Mouse (Mus musculus) stomach, embryonic 14.5 days (tissue): ENCODE data around the gene Asna1. TPM values are rescaled to one million over a fixed set of nuclear protein-coding genes. Genes with fewer than 3 reads are reported as not detected.

Source experiments
- ATAC-seq: fragments of 200-750 bp; cut with Nextera tagmentation; 2 replicates; pipeline ENCODE4 v1.8.0; 2017; ENCODE audit warnings: low read depth, moderate TSS enrichment; ENCODE audit not compliant: insufficient number of reproducible peaks, insufficient read depth, low FRiP score
- H3K27ac ChIP-seq: fragments of 300-500 bp; sonication (generic); 2 replicates; pipeline ENCODE4 v1.5.1; 2014; ENCODE audit warnings: mild to moderate bottlenecking, low read length, moderate library complexity, mixed read lengths
- H3K27me3 ChIP-seq: fragments of 300-500 bp; sonication (generic); 2 replicates; pipeline ENCODE4 v1.6.1; 2014; ENCODE audit warnings: low read length, control low read depth, mixed read lengths; ENCODE audit not compliant: control insufficient read depth, insufficient read depth
- H3K36me3 ChIP-seq: fragments of 300-500 bp; sonication (generic); 2 replicates; pipeline ENCODE4 v1.6.1; 2014; ENCODE audit warnings: mild to moderate bottlenecking, control low read depth, low read length, moderate library complexity, mixed read lengths; ENCODE audit not compliant: control insufficient read depth, insufficient read depth
- H3K4me1 ChIP-seq: fragments of 300-500 bp; sonication (generic); 2 replicates; pipeline ENCODE4 v1.6.1; 2014; ENCODE audit warnings: low read length, control low read depth, mixed read lengths; ENCODE audit not compliant: control insufficient read depth, insufficient read depth
- H3K4me2 ChIP-seq: fragments of 300-500 bp; sonication (generic); replicated peaks from 2 replicates; pipeline ENCODE4 v1.6.1; 2014; ENCODE audit warnings: low read depth, low read length, control low read depth
- H3K4me3 ChIP-seq: fragments of 300-500 bp; sonication (generic); 2 replicates; pipeline ENCODE4 v1.5.1; 2014; ENCODE audit warnings: low read depth, low read length, control low read depth
- H3K9ac ChIP-seq: fragments of 300-500 bp; sonication (generic); replicated peaks from 2 replicates; pipeline ENCODE4 v1.6.1; 2014; ENCODE audit warnings: low read depth, mild to moderate bottlenecking, control low read depth, low read length, moderate library complexity, mixed read lengths
- H3K9me3 ChIP-seq: fragments of 300-500 bp; sonication (generic); 2 replicates; pipeline ENCODE4 v1.6.1; 2016; ENCODE audit warnings: low read depth, low read length, control low read depth; ENCODE audit not compliant: control insufficient read depth
- WGBS: fragments of 180-500 bp; shearing (Covaris S2); extraction: QIAGEN DNeasy Blood & Tissue Kit; methylation state at CpG from one replicate; pipeline ENCODE4 v1.1.7; 2014; 5-methylcytosine and 5-hydroxymethylcytosine counted together
- polyA plus RNA-seq: library from polyadenylated mRNA; unstranded; fragments of >200 nt; fragmentation: Nextera tagmentation; extraction: Ambion mirVana; gene quantifications from 2 replicates; pipeline ENCODE4 v1.2.1, GENCODE M21; 2014

Asna1 gene
- polyA plus RNA-seq, 1 experiment from 2014 or later = 103 TPM

DNA sequence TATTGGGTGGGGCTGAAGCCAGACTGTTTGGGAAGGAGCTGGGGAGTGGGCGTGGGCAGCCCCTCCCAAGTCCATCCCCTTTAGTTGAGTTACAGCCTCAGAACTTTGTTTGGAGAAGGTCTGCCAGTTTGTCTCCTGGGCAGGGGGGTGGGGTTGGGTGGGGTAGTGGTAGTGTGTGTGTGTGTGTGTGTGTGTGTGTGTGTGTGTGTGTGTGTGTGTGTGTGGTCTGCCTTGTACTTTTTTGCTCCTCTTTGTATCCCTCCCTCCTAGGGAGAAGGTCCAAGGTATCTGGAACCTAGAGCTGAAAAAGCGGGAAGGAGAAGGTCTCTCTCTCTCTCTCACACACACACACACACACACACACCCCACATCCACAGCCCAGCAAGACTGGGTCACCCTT, 10.7 kb downstream of the Asna1 start, which contains the start of gene Best2:
Best2 (minus strand) TSS at position 101 of the 400 bp plus-strand sequence.
- Histone ChIP-seq H3K4me1 (peaks cover 4% of the 10 kb centered on the region; the same call in 1 of the 2 replicates), H3K4me2 (peak within 1 kb of the TSS; percentile 47), H3K27ac (no peak within 1 kb of the TSS), H3K9ac (no peak within 1 kb of the TSS; the same call in 1 of the 2 replicates), H3K9me3 (no peaks in the 10 kb centered on the region), H3K4me3 (peak within 1 kb of the TSS; percentile 12; the same call in 1 of the 2 replicates), H3K36me3 (peaks cover 14% of the 10 kb centered on the region), H3K27me3 (peaks cover 15% of the 10 kb centered on the region)
- ATAC-seq = no peak
- WGBS = 46% methylated on average over 2 of the region's 2 CpGs

DNA sequence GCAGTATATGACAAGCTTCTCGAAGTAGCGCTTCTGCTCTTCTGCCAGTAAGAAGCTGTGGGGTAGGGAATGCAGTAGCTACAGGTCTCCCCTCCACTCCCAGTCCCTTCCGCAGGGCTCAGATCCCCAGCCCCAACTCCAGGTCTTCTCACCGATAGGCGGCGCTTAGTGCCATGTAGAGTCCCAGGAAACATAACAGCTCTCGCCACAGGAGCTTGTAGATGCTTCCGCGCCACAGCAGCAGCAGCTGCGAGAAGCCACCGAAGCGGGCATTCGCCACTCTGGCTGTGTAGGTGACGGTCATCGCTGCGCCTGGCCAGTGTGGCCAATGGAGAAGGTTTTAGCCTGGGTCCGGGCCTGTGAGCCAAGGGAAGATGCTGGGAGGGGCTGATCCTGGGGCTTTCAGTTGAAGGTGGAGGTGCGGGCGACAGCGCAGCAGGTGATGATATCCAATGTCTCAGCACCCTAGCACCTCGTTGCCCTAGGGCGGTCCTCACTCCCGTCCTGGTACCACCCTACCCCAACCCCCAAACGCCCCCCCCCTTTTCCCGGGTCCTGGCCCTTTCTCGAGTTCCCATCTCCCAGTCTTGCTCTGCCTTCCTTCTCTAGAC, 11.7 kb downstream of the Asna1 start:
- Histone ChIP-seq H3K27me3 (peaks cover 20% of the 10 kb centered on the region), H3K4me1 (peaks cover 4% of the 10 kb centered on the region; the same call in 1 of the 2 replicates), H3K9me3 (no peaks in the 10 kb centered on the region), H3K4me3 (peak overlapping the region; percentile 12; the same call in 1 of the 2 replicates), H3K9ac (no peak overlapping the region; the same call in 1 of the 2 replicates), H3K36me3 (peaks cover 3% of the 10 kb centered on the region), H3K4me2 (peak overlapping the region; percentile 47), H3K27ac (no peak overlapping the region)
- WGBS = 5% methylated on average over 26 of the region's 26 CpGs
- peak; percentile 64 for ATAC-seq

DNA sequence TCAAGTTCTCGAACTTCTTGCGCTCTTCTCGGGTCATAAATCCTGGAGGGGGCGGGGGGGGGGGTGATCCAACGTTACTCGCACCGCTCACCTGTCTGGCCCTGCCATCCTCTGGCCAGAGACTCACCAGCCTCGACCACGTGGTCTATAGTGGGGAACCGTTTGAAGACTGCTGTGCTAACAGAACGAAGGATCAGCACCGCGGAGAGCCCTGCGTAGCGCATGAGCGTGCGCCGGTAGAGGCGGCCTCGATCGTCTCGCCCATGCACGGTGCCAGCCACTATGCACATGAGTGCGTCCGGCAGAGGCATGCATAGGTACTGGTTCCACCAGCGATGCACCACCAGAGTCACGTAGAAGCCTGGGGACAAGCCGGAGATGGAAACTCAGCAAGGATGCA, 13.8 kb downstream of the Asna1 start:
- Histone ChIP-seq H3K4me3 (no peak overlapping the region), H3K9ac (no peak overlapping the region), H3K36me3 (no peaks in the 10 kb centered on the region), H3K4me2 (no peak overlapping the region), H3K4me1 (peaks cover 4% of the 10 kb centered on the region; the same call in 1 of the 2 replicates), H3K27me3 (peaks cover 22% of the 10 kb centered on the region), H3K27ac (no peak overlapping the region), H3K9me3 (no peaks in the 10 kb centered on the region)
- ATAC-seq = no peak
- 12% methylated on average over 28 of the region's 28 CpGs for WGBS

DNA sequence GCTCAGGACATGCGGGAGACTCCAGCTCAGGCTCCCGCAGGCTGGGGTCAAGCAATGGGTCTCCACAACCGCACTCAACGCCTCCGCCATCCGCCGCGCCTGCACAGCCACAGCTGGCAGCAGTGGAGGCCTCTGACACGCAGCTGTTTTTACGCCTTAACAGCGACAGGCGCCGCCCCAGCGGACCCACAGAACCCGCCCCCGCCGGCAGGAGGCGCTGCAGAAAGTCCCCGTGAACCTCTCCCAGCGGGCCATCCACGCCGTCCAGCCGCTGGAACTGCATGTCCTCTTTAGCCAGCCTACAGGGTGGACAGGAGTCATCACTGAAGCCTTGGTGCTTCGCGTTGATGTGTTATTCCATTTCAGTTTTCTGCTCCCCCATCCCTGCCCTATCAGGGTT, 17.4 kb downstream of the Asna1 start:
- Histone ChIP-seq H3K4me3 (no peak overlapping the region), H3K9ac (no peak overlapping the region), H3K9me3 (no peaks in the 10 kb centered on the region), H3K27me3 (peaks cover 18% of the 10 kb centered on the region), H3K27ac (no peak overlapping the region), H3K4me2 (no peak overlapping the region), H3K36me3 (no peaks in the 10 kb centered on the region), H3K4me1 (no peaks in the 10 kb centered on the region)
- 19% methylated on average over 25 of the region's 25 CpGs for WGBS
- ATAC-seq = no peak

DNA sequence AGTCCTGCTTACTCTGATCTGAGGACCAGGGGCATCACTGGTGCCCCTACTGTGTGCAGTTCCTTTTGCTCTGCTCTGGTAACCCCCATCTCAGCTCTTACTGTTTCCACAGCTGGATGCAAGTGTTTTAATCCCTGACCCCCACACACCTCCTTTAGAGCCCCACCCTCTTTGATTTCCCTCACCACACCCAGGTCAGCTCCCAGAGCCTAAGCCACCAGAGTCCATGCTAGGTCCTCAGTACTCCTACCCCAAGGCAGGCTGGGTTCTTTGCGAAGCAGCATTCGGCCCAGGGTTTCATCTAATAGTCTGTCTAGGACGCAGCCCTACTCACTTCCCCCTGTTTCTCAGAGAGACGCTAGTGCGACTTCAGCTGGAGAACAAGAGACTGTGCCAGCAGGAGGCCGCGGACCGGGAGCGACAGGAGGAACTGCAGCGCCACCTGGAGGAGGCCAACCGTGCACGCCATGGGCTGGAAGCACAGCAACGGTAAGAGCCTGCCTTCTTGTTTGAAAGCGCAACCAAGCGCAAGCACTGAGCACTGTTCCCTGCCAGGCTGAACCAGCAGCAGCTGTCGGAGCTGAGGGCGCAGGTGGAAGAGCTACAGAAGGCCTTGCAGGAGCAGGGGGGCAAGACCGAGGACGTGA, 27.3 kb downstream of the Asna1 start:
- Histone ChIP-seq H3K9ac (0 out of 2 replicates have a peak overlapping the region, but pooled peaks have one; percentile 21), H3K4me2 (peak overlapping the region; percentile 12; the same call in 1 of the 2 replicates), H3K4me1 (peaks cover 5% of the 10 kb centered on the region), H3K4me3 (no peak overlapping the region), H3K27me3 (no peaks in the 10 kb centered on the region), H3K27ac (no peak overlapping the region), H3K9me3 (no peaks in the 10 kb centered on the region), H3K36me3 (no peaks in the 10 kb centered on the region)
- peak; percentile 79 for ATAC-seq
- WGBS = 9% methylated on average over 19 of the region's 19 CpGs

DNA sequence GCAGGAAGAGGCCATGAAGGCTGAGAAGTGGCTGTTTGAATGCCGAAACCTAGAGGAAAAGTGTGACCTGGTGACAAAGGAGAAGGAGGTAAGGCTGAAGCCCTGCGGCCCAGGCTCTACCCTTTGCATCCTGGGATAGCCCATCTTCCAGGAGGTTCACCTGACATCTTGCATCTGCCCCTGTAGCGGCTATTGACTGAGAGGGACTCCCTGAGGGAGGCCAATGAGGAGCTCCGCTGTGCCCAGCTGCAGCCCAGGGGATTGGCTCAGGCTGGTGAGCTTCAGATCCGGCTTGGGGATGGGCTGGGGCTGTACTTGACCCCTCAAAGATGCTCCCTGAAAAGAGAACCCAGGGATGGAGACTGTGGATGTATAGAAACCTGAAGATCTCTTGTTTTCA, 28.1 kb downstream of the Asna1 start:
- Histone ChIP-seq H3K4me2 (no peak overlapping the region), H3K36me3 (no peaks in the 10 kb centered on the region), H3K9me3 (no peaks in the 10 kb centered on the region), H3K27ac (no peak overlapping the region), H3K9ac (no peak overlapping the region), H3K27me3 (no peaks in the 10 kb centered on the region), H3K4me1 (peaks cover 6% of the 10 kb centered on the region), H3K4me3 (no peak overlapping the region)
- WGBS = 79% methylated on average over 5 of the region's 5 CpGs
- no peak for ATAC-seq

DNA sequence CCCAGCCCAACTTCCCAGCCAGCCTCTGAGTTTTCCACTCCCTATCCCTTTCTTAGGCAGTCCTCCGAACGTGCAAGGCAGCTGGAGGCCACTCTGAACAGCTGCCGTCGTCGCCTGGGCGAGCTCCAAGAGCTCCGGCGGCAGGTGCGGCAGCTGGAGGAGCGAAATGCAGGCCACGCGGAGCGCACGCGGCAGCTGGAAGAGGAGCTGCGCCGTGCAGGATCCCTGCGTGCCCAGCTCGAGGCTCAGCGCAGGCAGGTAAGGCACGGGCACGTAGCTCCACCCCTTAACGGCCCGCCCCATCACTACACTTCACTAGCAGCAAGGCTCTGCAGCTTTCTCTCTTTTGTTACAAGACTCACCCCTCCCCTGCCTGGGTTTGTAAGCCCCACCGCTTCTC, 29.4 kb downstream of the Asna1 start:
- no peak overlapping the region for H3K27ac ChIP-seq
- no peaks in the 10 kb centered on the region for H3K27me3 ChIP-seq
- H3K36me3 ChIP-seq = no peaks in the 10 kb centered on the region
- no peak for ATAC-seq
- no peak overlapping the region for H3K9ac ChIP-seq
- no peaks in the 10 kb centered on the region for H3K9me3 ChIP-seq
- 29% methylated on average over 25 of the region's 25 CpGs for WGBS
- H3K4me2 ChIP-seq = no peak overlapping the region
- H3K4me1 ChIP-seq = peaks cover 11% of the 10 kb centered on the region
- no peak overlapping the region for H3K4me3 ChIP-seq

DNA sequence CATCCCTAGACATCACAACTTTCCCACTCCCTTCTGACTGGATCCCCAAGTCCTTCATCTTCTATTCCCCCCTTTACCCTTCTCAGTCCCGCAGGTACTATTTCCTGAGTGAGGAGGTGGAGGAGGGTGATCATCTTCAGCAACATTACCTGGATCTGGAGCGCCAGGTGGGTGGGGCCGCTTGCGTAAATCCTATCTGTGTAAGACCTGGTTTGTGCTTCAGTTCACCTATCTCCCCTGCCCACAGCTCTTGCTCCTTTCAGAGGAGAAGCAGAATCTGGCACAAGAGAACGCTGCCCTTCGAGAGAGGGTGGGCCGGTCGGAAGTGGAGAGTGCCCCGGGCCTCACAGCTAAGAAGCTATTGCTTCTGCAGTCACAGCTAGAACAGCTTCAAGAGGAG, 30.7 kb downstream of the Asna1 start:
- no peaks in the 10 kb centered on the region for H3K27me3 ChIP-seq
- no peak for ATAC-seq
- no peak overlapping the region for H3K27ac ChIP-seq
- no peak overlapping the region for H3K4me2 ChIP-seq
- H3K9ac ChIP-seq = no peak overlapping the region
- peaks cover 11% of the 10 kb centered on the region for H3K4me1 ChIP-seq
- WGBS = 91% methylated on average over 9 of the region's 9 CpGs
- H3K4me3 ChIP-seq = no peak overlapping the region
- H3K9me3 ChIP-seq = no peaks in the 10 kb centered on the region
- H3K36me3 ChIP-seq = no peaks in the 10 kb centered on the region
